Mouse (Mus musculus): ENCODE data around the gene Csnk1g1. TPM values are rescaled to one million over a fixed set of nuclear protein-coding genes. Genes with fewer than 3 reads are reported as not detected.

The Csnk1g1 gene
- polyA plus RNA-seq, 1 experiment: 14.4 TPM

- TF ChIP-seq POLR2A (IDR thresholded peaks at IDR 0.05; ENCODE audit: borderline replicate concordance, control insufficient read depth, low read depth, low read length): no peak
- no peak for TF ChIP-seq CTCF (IDR thresholded peaks at IDR 0.05; ENCODE audit: control insufficient read depth, insufficient read depth, low read length)
- 96% methylated on average over 11 of the region's 11 CpGs for WGBS
- Histone ChIP-seq H3K4me1 (ENCODE audit: control insufficient read depth, insufficient read depth, low read length) (no peaks in the 10 kb centered on the region; the same call in 1 of the 2 replicates), H3K4me3 (replicated peaks; ENCODE audit: control insufficient read depth, low read depth, low read length) (no peak overlapping the region), H3K27ac (ENCODE audit: control insufficient read depth, insufficient read depth, low read depth, low read length, poor library complexity) (no peak overlapping the region)
Observed at GRCm38 (mm10) chr9:66064316-66064715, 155.6 kb downstream of the Csnk1g1 start.

- no peak overlapping the region for H3K27ac ChIP-seq (ENCODE audit: control insufficient read depth, insufficient read depth, low read depth, low read length, poor library complexity)
- 93% methylated on average over 3 of the region's 3 CpGs for WGBS
- peaks cover 2% of the 10 kb centered on the region for H3K4me1 ChIP-seq (ENCODE audit: control insufficient read depth, insufficient read depth, low read length)
- TF ChIP-seq POLR2A (IDR thresholded peaks at IDR 0.05; ENCODE audit: borderline replicate concordance, control insufficient read depth, low read depth, low read length): no peak
- TF ChIP-seq CTCF (IDR thresholded peaks at IDR 0.05; ENCODE audit: control insufficient read depth, insufficient read depth, low read length): no peak
- H3K4me3 ChIP-seq (replicated peaks; ENCODE audit: control insufficient read depth, low read depth, low read length): no peak overlapping the region
Observed at GRCm38 (mm10) chr9:66066791-66067190, 158.1 kb downstream of the Csnk1g1 start.

- no peak for TF ChIP-seq POLR2A (IDR thresholded peaks at IDR 0.05; ENCODE audit: borderline replicate concordance, control insufficient read depth, low read depth, low read length)
- TF ChIP-seq CTCF (IDR thresholded peaks at IDR 0.05; ENCODE audit: control insufficient read depth, insufficient read depth, low read length): peak; percentile 71
- Histone ChIP-seq H3K4me3 (replicated peaks; ENCODE audit: control insufficient read depth, low read depth, low read length) (peak overlapping the region; percentile 29), H3K4me1 (ENCODE audit: control insufficient read depth, insufficient read depth, low read length) (peaks cover 2% of the 10 kb centered on the region), H3K27ac (ENCODE audit: control insufficient read depth, insufficient read depth, low read depth, low read length, poor library complexity) (no peak overlapping the region)
- WGBS: 82% methylated on average over 5 of the region's 5 CpGs
Observed at GRCm38 (mm10) chr9:66067542-66067941, 158.8 kb downstream of the Csnk1g1 start.

- 80% methylated on average over 4 of the region's 4 CpGs for WGBS
- no peak for TF ChIP-seq CTCF (IDR thresholded peaks at IDR 0.05; ENCODE audit: control insufficient read depth, insufficient read depth, low read length)
- no peak for TF ChIP-seq POLR2A (IDR thresholded peaks at IDR 0.05; ENCODE audit: borderline replicate concordance, control insufficient read depth, low read depth, low read length)
- Histone ChIP-seq H3K4me1 (ENCODE audit: control insufficient read depth, insufficient read depth, low read length) (peaks cover 2% of the 10 kb centered on the region), H3K4me3 (replicated peaks; ENCODE audit: control insufficient read depth, low read depth, low read length) (peak overlapping the region; percentile 29), H3K27ac (ENCODE audit: control insufficient read depth, insufficient read depth, low read depth, low read length, poor library complexity) (no peak overlapping the region)
Observed at GRCm38 (mm10) chr9:66068056-66068455, 159.3 kb downstream of the Csnk1g1 start.

- Histone ChIP-seq H3K4me1 (ENCODE audit: control insufficient read depth, insufficient read depth, low read length) (peaks cover 2% of the 10 kb centered on the region), H3K27ac (ENCODE audit: control insufficient read depth, insufficient read depth, low read depth, low read length, poor library complexity) (peak overlapping the region; percentile 47), H3K4me3 (replicated peaks; ENCODE audit: control insufficient read depth, low read depth, low read length) (peak overlapping the region; percentile 81)
- peak; percentile 37; the same call in 1 of the 2 replicates for TF ChIP-seq POLR2A (IDR thresholded peaks at IDR 0.05; ENCODE audit: borderline replicate concordance, control insufficient read depth, low read depth, low read length)
- TF ChIP-seq CTCF (IDR thresholded peaks at IDR 0.05; ENCODE audit: control insufficient read depth, insufficient read depth, low read length): 0 out of 2 replicates have a peak, but pooled peaks have one; percentile 8
- WGBS: 3% methylated on average over 30 of the region's 30 CpGs
Observed at GRCm38 (mm10) chr9:66068971-66069391, 160.3 kb downstream of the Csnk1g1 start.

GRCm38 (mm10) chr9:66069583-66069982 is 160.9 kb downstream of the Csnk1g1 start, which contains the start of gene Snx22:
Snx22 (minus strand) TSS chr9:66069719.
- Histone ChIP-seq H3K4me3 (replicated peaks; ENCODE audit: control insufficient read depth, low read depth, low read length) (peak within 1 kb of the TSS; percentile 81), H3K27ac (ENCODE audit: control insufficient read depth, insufficient read depth, low read depth, low read length, poor library complexity) (peak within 1 kb of the TSS; percentile 47), H3K4me1 (ENCODE audit: control insufficient read depth, insufficient read depth, low read length) (peaks cover 2% of the 10 kb centered on the region)
- WGBS: 2% methylated on average over 22 of the region's 22 CpGs
- TF ChIP-seq CTCF (IDR thresholded peaks at IDR 0.05; ENCODE audit: control insufficient read depth, insufficient read depth, low read length): no peak
- TF ChIP-seq POLR2A (IDR thresholded peaks at IDR 0.05; ENCODE audit: borderline replicate concordance, control insufficient read depth, low read depth, low read length): peak; percentile 83; the same call in 1 of the 2 replicates

- peaks cover 2% of the 10 kb centered on the region for H3K4me1 ChIP-seq (ENCODE audit: control insufficient read depth, insufficient read depth, low read length)
- peak overlapping the region; percentile 42; the same call in 1 of the 2 replicates for H3K27ac ChIP-seq (ENCODE audit: control insufficient read depth, insufficient read depth, low read depth, low read length, poor library complexity)
- TF ChIP-seq CTCF (IDR thresholded peaks at IDR 0.05; ENCODE audit: control insufficient read depth, insufficient read depth, low read length) (no peak), POLR2A (IDR thresholded peaks at IDR 0.05; ENCODE audit: borderline replicate concordance, control insufficient read depth, low read depth, low read length) (no peak)
- 73% methylated on average over 5 of the region's 5 CpGs for WGBS
- no peak overlapping the region for H3K4me3 ChIP-seq (replicated peaks; ENCODE audit: control insufficient read depth, low read depth, low read length)
Observed at GRCm38 (mm10) chr9:66070151-66070550, 161.4 kb downstream of the Csnk1g1 start.

GRCm38 (mm10) chr9:66072754-66073153 is 164.0 kb downstream of the Csnk1g1 start:
- TF ChIP-seq CTCF (IDR thresholded peaks at IDR 0.05; ENCODE audit: control insufficient read depth, insufficient read depth, low read length): no peak
- TF ChIP-seq POLR2A (IDR thresholded peaks at IDR 0.05; ENCODE audit: borderline replicate concordance, control insufficient read depth, low read depth, low read length): no peak
- Histone ChIP-seq H3K4me1 (ENCODE audit: control insufficient read depth, insufficient read depth, low read length) (peaks cover 2% of the 10 kb centered on the region), H3K4me3 (replicated peaks; ENCODE audit: control insufficient read depth, low read depth, low read length) (no peak overlapping the region), H3K27ac (ENCODE audit: control insufficient read depth, insufficient read depth, low read depth, low read length, poor library complexity) (no peak overlapping the region)
- WGBS: 71% methylated on average over 7 of the region's 7 CpGs

GRCm38 (mm10) chr9:66078072-66078471 is 169.3 kb downstream of the Csnk1g1 start:
- TF ChIP-seq CTCF (IDR thresholded peaks at IDR 0.05; ENCODE audit: control insufficient read depth, insufficient read depth, low read length) (no peak), POLR2A (IDR thresholded peaks at IDR 0.05; ENCODE audit: borderline replicate concordance, control insufficient read depth, low read depth, low read length) (no peak)

More at GRCm38 (mm10) chr9:66078072-66078471, 169.3 kb downstream of the Csnk1g1 start:
- 72% methylated on average over 3 of the region's 3 CpGs for WGBS
- H3K4me1 ChIP-seq (ENCODE audit: control insufficient read depth, insufficient read depth, low read length): no peaks in the 10 kb centered on the region
- H3K4me3 ChIP-seq (replicated peaks; ENCODE audit: control insufficient read depth, low read depth, low read length): no peak overlapping the region
- no peak overlapping the region for H3K27ac ChIP-seq (ENCODE audit: control insufficient read depth, insufficient read depth, low read depth, low read length, poor library complexity)
